Mouse (Mus musculus) E14TG2a.4 (cell line): ENCODE data around the gene Il16.

Source experiments
- CTCF ChIP-seq: conservative IDR thresholded peaks from 2 replicates; pipeline ENCODE4 v1.5.1; 2014; ENCODE audit warnings: low read length
- NANOG ChIP-seq: IDR thresholded peaks from 2 replicates; pipeline ENCODE4 v1.6.1; 2014; ENCODE audit warnings: borderline replicate concordance, low read length, mixed read lengths
- POU5F1 ChIP-seq: IDR thresholded peaks from 2 replicates; pipeline ENCODE4 v1.6.1; 2014; ENCODE audit warnings: low read length, borderline replicate concordance

DNA sequence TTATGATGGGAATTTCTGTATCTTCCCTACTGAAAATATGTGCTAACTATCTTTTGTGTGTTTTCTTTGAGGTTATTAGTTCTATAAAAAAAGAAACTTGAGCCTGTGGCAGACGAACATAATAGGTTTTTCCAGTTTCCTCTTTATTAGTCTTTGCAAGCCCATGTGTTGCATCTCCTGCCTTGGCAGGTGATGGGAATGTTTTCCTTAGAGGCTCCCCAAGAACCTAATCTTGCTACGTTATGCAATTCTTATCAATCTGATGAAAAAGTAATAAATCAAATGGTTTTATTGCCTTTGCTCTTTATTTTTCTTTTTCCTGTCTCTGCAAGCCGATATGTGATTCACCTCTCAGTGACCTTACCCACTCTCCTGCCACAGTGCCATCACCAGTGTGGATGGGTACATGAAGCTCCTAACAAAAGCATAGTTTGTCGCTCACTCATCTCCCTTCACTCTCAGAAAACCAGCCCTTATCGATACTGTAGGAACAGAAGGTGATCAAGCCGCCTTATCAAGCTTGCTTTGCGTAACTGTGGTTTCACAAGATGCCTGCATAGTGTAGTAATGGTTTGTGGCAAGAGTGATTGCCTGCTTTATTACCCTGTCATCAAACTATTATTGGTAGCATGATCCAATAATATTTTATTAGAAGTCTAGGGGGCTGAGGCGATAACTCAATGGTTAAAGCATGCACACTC lies 118.8 kb downstream of the Il16 start:
- TF ChIP-seq CTCF, result no peak
- TF ChIP-seq POU5F1, result no peak
- no peak for TF ChIP-seq NANOG
